Mouse (Mus musculus): Measurements from ENCODE around the gene Sac3d1. TPM values are rescaled to one million over a fixed set of nuclear protein-coding genes. Genes with fewer than 3 reads are reported as not detected.
A peak's percentile ranks its signal among the peaks of the same experiment; 100 is the strongest.

Sac3d1 gene
- 10 to 100 TPM; 19.3 to 22.4 TPM for total RNA-seq (2021)
- long read RNA-seq, experiment 1, transcript Sac3d1-201 (2 exons, 1,442 nt) = major isoform, 33 of 34 reads
- long read RNA-seq, experiment 1, partial matches to known transcripts = 1 of 34 reads
- long read RNA-seq, experiment 1, other reads (novel, unspliced or antisense) = 0 of 34 reads
- long read RNA-seq, experiment 2, transcript Sac3d1-201 (2 exons, 1,442 nt) = major isoform, 15 of 15 reads
- long read RNA-seq, experiment 2, partial matches to known transcripts = 0 of 15 reads
- long read RNA-seq, experiment 2, other reads (novel, unspliced or antisense) = 0 of 15 reads

GRCm38 (mm10) chr19:6117986-6118676 lies at the start of gene Sac3d1:
Gene Sac3d1, minus strand, starts transcription at chr19:6118650.
- intact Hi-C loops (cut with DNase I) = loop anchor here (1.0 to 5.0 kb wide), 2 partner anchors 9 to 36 kb away; partner anchors contain the start of genes Cdca5, Gm28374, Tmem262 and Zfpl1
- DNase-seq (ENCODE audit: extremely low spot score in 1 of 2, low spot score in 2 of 2) = peak; percentile 85 to 87
- TF ChIP-seq CTCF (IDR thresholded peaks at IDR 0.05) = no peak; the same call in none of the 2 replicates

DNA sequence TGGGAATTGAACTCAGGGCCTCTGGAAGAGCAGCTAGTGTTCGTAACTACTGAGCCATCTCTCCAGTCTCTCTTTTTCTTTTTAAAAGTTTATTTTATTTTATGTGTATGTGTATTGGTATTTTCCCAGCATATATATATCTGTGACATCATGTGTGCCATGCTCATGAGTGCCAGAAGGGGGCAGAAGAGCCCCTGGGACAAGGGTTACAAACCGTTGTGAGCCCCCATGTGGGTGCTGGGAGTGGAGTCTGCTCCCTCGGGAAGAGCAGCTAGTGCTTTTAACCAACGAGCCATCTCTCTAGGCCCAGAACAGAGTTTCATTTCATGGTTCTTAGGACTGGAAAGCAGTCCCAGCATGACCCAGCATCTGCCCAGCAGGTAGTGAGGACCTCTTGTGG lies 48.3 kb upstream of the Sac3d1 start:
- no peak; the same call in 1 of the 2 replicates for TF ChIP-seq CTCF (IDR thresholded peaks at IDR 0.05)
- no peak for DNase-seq (ENCODE audit: extremely low spot score in 1 of 2, low spot score in 2 of 2)
- Histone ChIP-seq H3K27ac (no peak overlapping the region), H3K4me3 (no peak overlapping the region)
- intact Hi-C loops (cut with DNase I) = no loop called here

More at GRCm38 (mm10) chr19:6117986-6118676, at the start of gene Sac3d1:
- Histone ChIP-seq H3K27ac (peak within 1 kb of the TSS; percentile 93), H3K4me3 (peak within 1 kb of the TSS; percentile 78)

- DNase-seq (ENCODE audit: extremely low spot score in 1 of 2, low spot score in 2 of 2) = no peak
- intact Hi-C loops (cut with DNase I) = loop anchor here (2.0 to 5.0 kb wide), 2 partner anchors 35 to 53 kb away; no protein-coding TSS in a partner anchor
These were observed 45.6 kb upstream of the Sac3d1 start for GRCm38 (mm10) chr19:6163872-6164547.

GRCm38 (mm10) chr19:6157220-6157619 lies 38.8 kb upstream of the Sac3d1 start:
- no peak for TF ChIP-seq CTCF (IDR thresholded peaks at IDR 0.05)
- Histone ChIP-seq H3K27ac (no peak overlapping the region), H3K4me3 (no peak overlapping the region)
- intact Hi-C loops (cut with DNase I) = no loop called here
- no peak for DNase-seq (ENCODE audit: extremely low spot score in 1 of 2, low spot score in 2 of 2)

More at GRCm38 (mm10) chr19:6163872-6164547, 45.6 kb upstream of the Sac3d1 start:
- no peak for TF ChIP-seq CTCF (IDR thresholded peaks at IDR 0.05)
- Histone ChIP-seq H3K4me3 (no peak overlapping the region), H3K27ac (no peak overlapping the region)

DNA sequence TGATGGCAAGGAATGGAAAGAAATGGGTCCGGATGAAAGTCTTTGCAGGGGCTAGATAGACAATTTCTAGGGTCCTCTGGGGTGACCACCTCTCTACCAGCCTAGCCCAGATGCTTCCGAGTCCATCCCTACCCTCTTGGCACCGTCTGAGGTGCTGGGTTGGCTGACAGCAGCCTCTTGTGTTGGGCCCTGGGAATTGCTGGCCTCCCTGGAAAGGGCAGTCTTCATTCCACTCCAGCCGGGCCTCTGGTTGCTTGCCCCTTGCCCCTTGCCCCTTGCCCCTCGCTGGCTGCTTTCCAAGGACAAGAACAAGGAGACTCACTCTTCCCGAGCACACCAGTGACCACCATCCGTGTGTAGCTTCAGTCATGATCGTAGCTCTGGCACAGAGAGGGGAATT lies 37.9 kb upstream of the Sac3d1 start:
- peak; percentile 3; the same call in 1 of the 2 replicates for TF ChIP-seq CTCF (IDR thresholded peaks at IDR 0.05)
- H3K4me3 ChIP-seq = no peak overlapping the region
- H3K27ac ChIP-seq = no peak overlapping the region
- intact Hi-C loops (cut with DNase I) = no loop called here
- DNase-seq (ENCODE audit: extremely low spot score in 1 of 2, low spot score in 2 of 2) = no peak

DNA sequence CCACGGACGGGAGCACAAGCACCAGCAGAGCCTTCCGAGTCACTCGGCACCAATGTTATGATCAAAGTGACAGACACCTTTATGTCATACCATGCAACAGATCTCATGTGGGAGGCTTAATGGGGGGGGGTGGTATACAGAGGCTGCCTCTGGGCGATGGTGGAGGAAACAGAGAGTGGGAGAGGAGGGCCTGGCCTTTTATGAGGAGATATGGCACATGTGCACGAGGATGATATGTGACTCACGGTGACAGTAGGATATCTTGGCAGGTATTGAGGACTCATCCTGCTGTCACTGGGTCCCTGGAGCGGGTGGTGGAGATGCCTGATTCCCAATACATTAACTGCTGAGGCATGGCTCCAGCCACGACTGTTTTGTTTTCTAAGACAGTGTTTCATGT lies 36.7 kb upstream of the Sac3d1 start:
- Histone ChIP-seq H3K4me3 (no peak overlapping the region), H3K27ac (no peak overlapping the region)
- intact Hi-C loops (cut with DNase I) = no loop called here
- TF ChIP-seq CTCF (IDR thresholded peaks at IDR 0.05) = no peak
- DNase-seq (ENCODE audit: extremely low spot score in 1 of 2, low spot score in 2 of 2) = no peak

DNA sequence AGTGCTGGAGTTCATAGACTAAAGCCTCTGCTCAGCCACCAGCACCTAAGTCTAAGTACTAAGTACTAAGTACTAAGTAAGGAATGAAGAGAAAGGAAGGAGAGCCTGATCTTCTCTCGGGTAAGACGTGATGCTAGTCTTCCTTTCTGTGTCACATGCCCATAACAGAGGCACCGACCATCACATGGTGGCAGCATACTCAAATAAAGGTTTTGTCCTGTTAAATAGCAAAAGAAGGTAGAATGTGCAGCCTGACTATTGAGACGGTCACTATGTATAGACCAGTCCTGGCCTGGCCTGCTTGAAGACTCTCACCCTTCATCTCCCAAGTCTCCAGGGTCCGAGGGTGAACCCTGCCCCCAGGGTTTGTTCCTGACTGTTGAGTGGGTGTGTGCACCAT lies 26.4 kb upstream of the Sac3d1 start:
- no peak for TF ChIP-seq CTCF (IDR thresholded peaks at IDR 0.05)
- intact Hi-C loops (cut with DNase I) = loop anchor here (5.0 kb wide), 1 partner anchor 187 kb away; the partner anchor contains the start of gene Men1
- no peak for DNase-seq (ENCODE audit: extremely low spot score in 1 of 2, low spot score in 2 of 2)
- H3K27ac ChIP-seq = no peak overlapping the region
- H3K4me3 ChIP-seq = no peak overlapping the region

DNA sequence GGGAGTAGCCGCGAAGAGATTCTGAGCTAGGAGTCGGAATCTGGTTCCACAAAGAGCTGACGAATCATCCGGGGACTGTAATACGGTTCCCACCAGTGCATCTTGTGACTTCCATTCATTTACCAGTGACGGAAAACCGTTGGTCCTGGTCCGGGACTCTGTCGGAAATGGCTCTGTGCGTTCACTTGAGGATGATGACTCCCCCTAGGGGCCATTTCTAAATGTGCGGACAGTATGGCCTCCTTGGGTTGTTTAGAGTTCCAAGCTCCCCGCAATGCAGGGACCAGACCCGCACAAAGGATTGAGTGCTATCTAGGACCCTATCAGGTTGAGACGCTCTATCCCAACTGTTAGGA lies 22.9 kb upstream of the Sac3d1 start, which contains the start of gene Arl2:
Gene Arl2 (minus strand): TSS at position 155 of the 356 bp plus-strand sequence.
- H3K4me3 ChIP-seq = peak within 1 kb of the TSS; percentile 69
- peak within 1 kb of the TSS; percentile 99 for H3K27ac ChIP-seq
- peak; percentile 39 for TF ChIP-seq CTCF (IDR thresholded peaks at IDR 0.05)
- peak; percentile 72 to 81 for DNase-seq (ENCODE audit: extremely low spot score in 1 of 2, low spot score in 2 of 2)
- intact Hi-C loops (cut with DNase I) = loop anchor here (1.0 to 5.0 kb wide), 2 partner anchors 94 to 191 kb away; partner anchors contain the start of genes Men1 and Ppp2r5b

DNA sequence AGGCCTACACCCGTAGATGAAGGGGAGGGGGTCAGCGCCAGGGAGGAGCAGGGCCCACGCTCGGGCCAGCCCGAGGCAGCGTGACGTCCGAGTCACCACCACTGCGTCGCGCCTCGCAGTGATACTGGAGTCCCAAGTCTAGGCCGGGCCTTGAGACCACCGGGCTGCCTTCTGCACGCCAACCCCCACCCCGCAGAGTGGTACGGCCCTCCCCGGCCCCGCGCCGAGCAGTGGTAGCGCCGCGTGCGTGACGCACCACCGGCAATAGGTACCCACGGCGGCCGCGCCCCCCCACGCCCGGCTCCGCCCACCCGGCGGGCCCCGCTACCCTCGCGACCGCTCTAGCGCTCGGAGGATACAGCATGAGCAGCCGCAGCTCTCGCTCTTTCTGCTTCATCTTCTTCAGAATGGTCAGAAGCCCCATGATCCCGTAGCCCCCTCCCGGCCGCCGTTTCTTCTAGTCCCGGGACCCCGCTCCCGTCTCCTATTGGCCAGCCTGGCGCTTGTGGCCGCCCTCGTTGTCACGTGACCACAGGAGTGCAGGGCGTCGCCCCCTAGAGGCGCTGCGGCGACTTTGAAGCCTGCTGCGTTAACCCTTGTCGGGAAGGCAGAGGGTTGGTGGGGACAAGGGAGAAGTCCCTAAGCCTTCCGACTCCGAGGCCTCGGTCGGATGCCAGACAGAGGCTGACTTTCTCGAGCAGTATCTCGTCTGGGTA lies 22.4 kb upstream of the Sac3d1 start, which contains the start of gene Batf2:
Gene Batf2 (plus strand): TSS at position 306 of the 716 bp plus-strand sequence.
- intact Hi-C loops (cut with DNase I) = loop anchor here (1.0 to 5.0 kb wide), 2 partner anchors 94 to 191 kb away; partner anchors contain the start of genes Men1 and Ppp2r5b
- peak within 1 kb of the TSS; percentile 69 for H3K4me3 ChIP-seq
- H3K27ac ChIP-seq = peak within 1 kb of the TSS; percentile 99
- peak; percentile 69 for TF ChIP-seq CTCF (IDR thresholded peaks at IDR 0.05)
- peak; percentile 88 to 91 for DNase-seq (ENCODE audit: extremely low spot score in 1 of 2, low spot score in 2 of 2)

- no peak for DNase-seq (ENCODE audit: extremely low spot score in 1 of 2, low spot score in 2 of 2)
- Histone ChIP-seq H3K4me3 (peak overlapping the region; percentile 69), H3K27ac (peak overlapping the region; percentile 99)
- intact Hi-C loops (cut with DNase I) = loop anchor here (5.0 kb wide), 1 partner anchor 192 kb away; the partner anchor contains the start of gene Men1
- no peak for TF ChIP-seq CTCF (IDR thresholded peaks at IDR 0.05)
These were observed 21.9 kb upstream of the Sac3d1 start for GRCm38 (mm10) chr19:6140374-6140677.

- TF ChIP-seq CTCF (IDR thresholded peaks at IDR 0.05) = no peak
- peak overlapping the region; percentile 99 for H3K27ac ChIP-seq
- peak overlapping the region; percentile 69 for H3K4me3 ChIP-seq
- no peak for DNase-seq (ENCODE audit: extremely low spot score in 1 of 2, low spot score in 2 of 2)
- intact Hi-C loops (cut with DNase I) = loop anchor here (5.0 kb wide), 1 partner anchor 193 kb away; the partner anchor contains the start of gene Men1
These were observed 21.3 kb upstream of the Sac3d1 start for GRCm38 (mm10) chr19:6139701-6140100.
